Mouse (Mus musculus): ENCODE data around the gene Agtr1a.

DNA sequence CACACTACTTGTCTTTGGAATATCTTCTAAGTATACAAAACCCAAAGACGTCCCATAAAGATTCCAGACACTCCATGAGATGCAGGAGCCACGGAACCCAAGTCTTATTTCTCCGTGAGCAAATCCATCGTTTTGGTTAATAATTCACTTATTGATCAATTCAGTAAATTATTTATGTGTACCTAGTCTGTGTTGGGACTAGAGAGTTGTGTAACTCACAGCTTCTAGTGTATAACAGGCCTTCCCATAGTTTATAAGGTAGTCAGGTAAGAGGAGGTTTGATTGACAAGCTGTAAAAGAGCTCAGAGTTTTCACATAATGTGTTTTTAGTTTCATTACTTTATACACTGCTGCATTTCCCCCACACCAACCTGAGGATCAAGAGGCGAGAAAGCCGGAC, 48.9 kb downstream of the Agtr1a start:
- TF ChIP-seq CTCF (IDR thresholded peaks at IDR 0.05; ENCODE audit: low read depth) (no peak), EP300 (IDR thresholded peaks at IDR 0.05; ENCODE audit: low read depth) (no peak)
